Mouse (Mus musculus): ENCODE results near the gene Olfr1286. TPM values are rescaled to one million over a fixed set of nuclear protein-coding genes. Genes with fewer than 3 reads are reported as not detected.

Olfr1286 gene
- not detected for total RNA-seq (2021)
- long read RNA-seq, experiment 1, result 0 reads
- long read RNA-seq, experiment 2, result 0 reads

DNA sequence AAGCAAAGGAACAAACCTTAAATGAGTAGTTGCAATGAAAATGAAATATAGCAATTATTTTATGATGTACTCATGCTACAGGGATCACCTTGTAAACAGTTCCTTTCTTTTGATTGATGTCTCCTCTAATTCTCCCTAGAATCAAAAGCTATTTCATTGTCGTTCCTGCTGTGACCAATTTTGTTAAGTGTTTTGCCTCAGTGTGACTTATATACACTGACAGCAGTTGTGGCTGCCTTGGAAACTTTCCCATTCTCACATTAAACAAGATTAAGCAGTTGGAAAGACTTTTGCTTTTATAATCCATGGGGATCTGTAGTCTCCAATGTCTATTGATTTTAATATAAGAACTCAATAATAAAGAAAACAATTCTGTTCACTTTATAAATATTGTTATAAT, at the start of gene Olfr1286:
Gene Olfr1286 (minus strand): TSS at position 185 of the 400 bp plus-strand sequence.
- no peak for DNase-seq

- DNase-seq, result no peak
Measured at GRCm38 (mm10) chr2:111448842-111449241, 25.9 kb upstream of the Olfr1286 start, which contains the start of gene Olfr1287. TSS of gene Olfr1287 (plus strand) at chr2:111449142.

GRCm38 (mm10) chr2:111375222-111375621, 47.7 kb downstream of the Olfr1286 start, which contains the start of gene Olfr1284:
TSS of gene Olfr1284 (plus strand) at chr2:111375522.
- DNase-seq, result no peak

Other genes with a start within 250 kb of the Olfr1286 start
- gene 4930430A15Rik, start 193.5 kb downstream of the Olfr1286 start, total RNA-seq (2021), result not detected
- not detected for gene Olfr1275, start 187.8 kb downstream of the Olfr1286 start, total RNA-seq (2021)
- not detected for gene Olfr1276, start 168.6 kb downstream of the Olfr1286 start, total RNA-seq (2021)
- not detected for gene Olfr1277, start 149.0 kb downstream of the Olfr1286 start, total RNA-seq (2021)
- not detected for gene Olfr1278, start 133.0 kb downstream of the Olfr1286 start, total RNA-seq (2021)
- gene Olfr1279, start 122.5 kb downstream of the Olfr1286 start, total RNA-seq (2021), result not detected
- not detected for gene Olfr1280, start 109.1 kb downstream of the Olfr1286 start, total RNA-seq (2021)
- gene Olfr1281, start 96.6 kb downstream of the Olfr1286 start, total RNA-seq (2021), result not detected
- gene Olfr1282, start 87.0 kb downstream of the Olfr1286 start, total RNA-seq (2021), result not detected
- not detected for gene Olfr1283, start 56.3 kb downstream of the Olfr1286 start, total RNA-seq (2021)
- not detected for gene Olfr1284, start 47.6 kb downstream of the Olfr1286 start, total RNA-seq (2021)
- gene Olfr1287, start 26.0 kb upstream of the Olfr1286 start, total RNA-seq (2021), result not detected
- gene Olfr1288, start 51.0 kb upstream of the Olfr1286 start, total RNA-seq (2021), result not detected
- gene Olfr1289, start 57.7 kb upstream of the Olfr1286 start, total RNA-seq (2021), result not detected
- not detected for gene Olfr1290, start 70.7 kb upstream of the Olfr1286 start, total RNA-seq (2021)
- not detected for gene Olfr1291-ps1, start 74.1 kb upstream of the Olfr1286 start, total RNA-seq (2021)
- gene Olfr1293-ps, start 102.1 kb upstream of the Olfr1286 start, total RNA-seq (2021), result not detected
- not detected for gene Olfr1294, start 117.2 kb upstream of the Olfr1286 start, total RNA-seq (2021)
- gene Olfr1295, start 146.6 kb upstream of the Olfr1286 start, total RNA-seq (2021), result not detected
- not detected for gene Olfr1297, start 203.4 kb upstream of the Olfr1286 start, total RNA-seq (2021)
- not detected for gene Olfr1298, start 226.1 kb upstream of the Olfr1286 start, total RNA-seq (2021)
- gene Olfr1299, start 238.3 kb upstream of the Olfr1286 start, total RNA-seq (2021), result not detected